In genomic region chr1:165853729-165854420, GRCm38 (mm10) we compare ENCODE assay signal across 9 mouse cellular contexts.
DNase-seq lines count a peak whose midpoint lies in the region; ATAC-seq and TF ChIP-seq lines count a peak whose summit lies in the region.
"Had no signal": no experiment of that assay in that cellular context is flagged by ENCODE, and none has a peak within 500 bp of the region (broad histone marks: within the 10 kb centered on the region; RNA-seq: fewer than 3 reads in every experiment).

No protein-coding gene starts in this region.

- TF ChIP-seq POLR2A in CH12.LX (IDR thresholded peaks at IDR 0.05; ENCODE audit: low read depth, low read length) = no peak

- DNase-seq in 416B (ENCODE audit: low read depth) (peak; percentile 77), CH12.LX (ENCODE audit: extremely low read depth) (peak; percentile 82)
- DNase-seq in c-Kit-positive CD71-negative TER-119-negative erythroid progenitor cells, embryonic 14.5 days (ENCODE audit: low read depth) = peak; percentile 76
- peak; percentile 67 to 71 for DNase-seq in right cerebral cortex, adult 2 months (ENCODE audit: low spot score in 2 of 2)

- no peak overlapping the region for H3K9ac ChIP-seq in CH12.LX (ENCODE audit: insufficient read depth, low read depth)
- no peak overlapping the region for H3K9ac ChIP-seq in forebrain, embryonic 12.5 days
- no peak overlapping the region for H3K9ac ChIP-seq in liver, embryonic 16.5 days (ENCODE audit: low read depth, low read length)
- H3K9ac ChIP-seq: heart, embryonic 15.5 days had no signal

- H3K4me1 ChIP-seq in CH12.LX (ENCODE audit: control insufficient read depth in 1 of 2, insufficient read depth in 2 of 2) = peaks cover 3 to 5% of the 10 kb centered on the region in 2 experiments; a peak in 3 of 4 replicates
- H3K4me1 ChIP-seq in forebrain, embryonic 12.5 days = peaks cover 15% of the 10 kb centered on the region
- H3K4me1 ChIP-seq in liver, embryonic 16.5 days (ENCODE audit: control insufficient read depth, low read depth, low read length) = peaks cover 10% of the 10 kb centered on the region
- H3K4me1 ChIP-seq: heart, embryonic 15.5 days had no signal

- no peak overlapping the region for H3K27ac ChIP-seq in CH12.LX (ENCODE audit: insufficient read depth, low read depth)
- H3K27ac ChIP-seq in forebrain, embryonic 12.5 days = no peak overlapping the region
- H3K27ac ChIP-seq in liver, embryonic 16.5 days (ENCODE audit: low read length) = no peak overlapping the region
- H3K27ac ChIP-seq: heart, embryonic 15.5 days had no signal

- 60% methylated on average over 10 of the region's 10 CpGs for WGBS in forebrain, embryonic 12.5 days
- WGBS in liver, embryonic 16.5 days (ENCODE audit: insufficient replicate concordance) = 37% methylated on average over 10 of the region's 10 CpGs

- ATAC-seq in forebrain, embryonic 12.5 days (ENCODE audit: low FRiP score) = peak; percentile 57; the same call in 1 of the 2 replicates
- peak; percentile 29 for ATAC-seq in inflammation-experienced regulatory T-cells, adult 6 months
- ATAC-seq in liver, embryonic 16.5 days (ENCODE audit: low read depth) = peak; percentile 46; the same call in 1 of the 2 replicates
- no peak; the same call in 1 of the 2 replicates for ATAC-seq in monocyte, adult 5-6 weeks (replicated peaks; ENCODE audit: insufficient number of reproducible peaks, low FRiP score, low TSS enrichment, poor library complexity, severe bottlenecking)

- H3K79me2 ChIP-seq in CH12.LX (replicated peaks; ENCODE audit: control insufficient read depth, extremely low read depth, insufficient read depth, poor library complexity, severe bottlenecking) = no peaks in the 10 kb centered on the region

- in situ Hi-C loops in CH12.LX (cut with MboI; ENCODE audit: low pct_ligation_motif_present, low pct_unique_long_range_greater_than_20kb, low sequenced_read_pairs) = loop anchor here (10.0 kb wide), 2 partner anchors 131 to 301 kb away; no protein-coding TSS in a partner anchor

- dilution Hi-C loops in CH12.LX (cut with MboI; ENCODE audit: extremely low pct_ligation_motif_present, extremely low pct_unique_long_range_greater_than_20kb, low sequenced_read_pairs) = no loop called here

- H3K9me3 ChIP-seq in CH12.LX (replicated peaks; ENCODE audit: low read length) = no peaks in the 10 kb centered on the region
- no peaks in the 10 kb centered on the region for H3K9me3 ChIP-seq in forebrain, embryonic 12.5 days
- H3K9me3 ChIP-seq in liver, embryonic 16.5 days (replicated peaks; ENCODE audit: control insufficient read depth, low read length) = no peaks in the 10 kb centered on the region
- H3K9me3 ChIP-seq: heart, embryonic 15.5 days had no signal

- TF ChIP-seq RAD21 in CH12.LX (IDR thresholded peaks at IDR 0.05; ENCODE audit: low read depth, low read length) = peak; percentile 72

- H3K27me3 ChIP-seq in CH12.LX (replicated peaks) = no peaks in the 10 kb centered on the region
- peaks cover 84% of the 10 kb centered on the region for H3K27me3 ChIP-seq in forebrain, embryonic 12.5 days
- no peaks in the 10 kb centered on the region for H3K27me3 ChIP-seq in liver, embryonic 16.5 days (ENCODE audit: control insufficient read depth, insufficient read depth, low read depth, low read length)
- H3K27me3 ChIP-seq: heart, embryonic 15.5 days had no signal

- TF ChIP-seq CTCF in CH12.LX (conservative IDR thresholded peaks at IDR 0.05 in 1 of 2, IDR thresholded peaks at IDR 0.05 in 1 of 2; ENCODE audit: low read depth in 2 of 2, low read length in 2 of 2) = peak; percentile 80 to 91

- no peaks in the 10 kb centered on the region for H3K36me3 ChIP-seq in CH12.LX (replicated peaks in 1 of 2; ENCODE audit: control insufficient read depth in 1 of 2, insufficient read depth in 1 of 2, low read length in 1 of 2)
- no peaks in the 10 kb centered on the region for H3K36me3 ChIP-seq in forebrain, embryonic 12.5 days (replicated peaks)
- no peaks in the 10 kb centered on the region for H3K36me3 ChIP-seq in liver, embryonic 16.5 days (ENCODE audit: control insufficient read depth, insufficient read depth)
- H3K36me3 ChIP-seq: heart, embryonic 15.5 days had no signal

- no peak for TF ChIP-seq EP300 in CH12.LX (IDR thresholded peaks at IDR 0.05; ENCODE audit: low read length)

- no peak overlapping the region for H3K4me2 ChIP-seq in CH12.LX (ENCODE audit: insufficient read depth, low read depth, poor library complexity, severe bottlenecking)
- no peak overlapping the region for H3K4me2 ChIP-seq in forebrain, embryonic 12.5 days
- H3K4me2 ChIP-seq in liver, embryonic 16.5 days (ENCODE audit: low read depth, low read length) = no peak overlapping the region
- H3K4me2 ChIP-seq: heart, embryonic 15.5 days had no signal

- no peak overlapping the region for H3K4me3 ChIP-seq in CH12.LX (replicated peaks in 1 of 3; ENCODE audit: low read depth in 2 of 3, low read length in 2 of 3, poor library complexity in 1 of 3)
- H3K4me3 ChIP-seq in forebrain, embryonic 12.5 days (replicated peaks) = no peak overlapping the region
- H3K4me3 ChIP-seq in liver, embryonic 16.5 days (ENCODE audit: low read depth, low read length) = no peak overlapping the region
- H3K4me3 ChIP-seq: heart, embryonic 15.5 days had no signal

TF ChIP-seq in CH12.LX, 34 proteins besides CTCF, POLR2A, EP300 and RAD21:
- TF ChIP-seq SMC3 (IDR thresholded peaks at IDR 0.05; ENCODE audit: low read depth, low read length) (peak; percentile 98), MYC (IDR thresholded peaks at IDR 0.05; ENCODE audit: low read depth, low read length) (0 out of 2 replicates have a peak, but pooled peaks have one; percentile 16), E2F4 (IDR thresholded peaks at IDR 0.05; ENCODE audit: insufficient replicate concordance, low read depth, low read length) (no peak), TBP (conservative IDR thresholded peaks at IDR 0.05; ENCODE audit: low read depth, low read length) (no peak), MAFK (IDR thresholded peaks at IDR 0.05; ENCODE audit: insufficient replicate concordance, low read length) (no peak), PAX5 (IDR thresholded peaks at IDR 0.05; ENCODE audit: low read length) (no peak), ZMIZ1 (IDR thresholded peaks at IDR 0.05; ENCODE audit: low read depth, low read length) (no peak), RCOR1 (conservative IDR thresholded peaks at IDR 0.05; ENCODE audit: low read depth, low read length) (no peak), ZC3H11A (IDR thresholded peaks at IDR 0.05; ENCODE audit: low read depth, low read length) (peak; percentile 55), POLR2AphosphoS2 (IDR thresholded peaks at IDR 0.05; ENCODE audit: low read depth, low read length) (no peak), BHLHE40 (IDR thresholded peaks at IDR 0.05; ENCODE audit: low read depth, low read length) (no peak), NELFE (IDR thresholded peaks at IDR 0.05; ENCODE audit: low read depth, low read length) (no peak), MAZ (IDR thresholded peaks at IDR 0.05; ENCODE audit: low read depth, low read length) (no peak), JUND (conservative IDR thresholded peaks at IDR 0.05; ENCODE audit: low read depth, low read length) (no peak)
TF ChIP-seq in CH12.LX: peak in this region for 3.
